Mouse (Mus musculus) kidney, adult 2 months (tissue): Measurements from ENCODE around the gene Ralgds.

Source experiments
- CTCF ChIP-seq: fragments of 200-500 bp; conservative IDR thresholded peaks from 2 replicates; pipeline ENCODE4 v1.5.1; 2011; ENCODE audit warnings: low read depth, mild to moderate bottlenecking, control low read depth, low read length, moderate library complexity, mixed read lengths; ENCODE audit not compliant: insufficient read depth, insufficient read length
- POLR2A ChIP-seq: fragments of 200-500 bp; IDR thresholded peaks from one replicate; pipeline ENCODE4 v1.6.1; 2011; ENCODE audit warnings: low read depth, low read length, control low read depth

GRCm38 (mm10) chr2:28504676-28505075 lies 8.2 kb upstream of the Ralgds start:
- no peak for TF ChIP-seq CTCF
- no peak for TF ChIP-seq POLR2A
